Mouse (Mus musculus) midbrain, embryonic 15.5 days (tissue): Measurements from ENCODE around the gene Tnfrsf11a. TPM values are rescaled to one million over a fixed set of nuclear protein-coding genes. Genes with fewer than 3 reads are reported as not detected.
"Not testable (repeated sequence)": the region's sequence is repeated elsewhere in the genome, so short reads cannot be mapped to it uniquely, and the experiment has no call there.

Experiments
- ATAC-seq: fragments of 200-750 bp; cut with Nextera tagmentation; replicated peaks from 2 replicates; pipeline ENCODE4 v1.8.0; 2017; ENCODE audit warnings: moderate TSS enrichment
- H3K27ac ChIP-seq: fragments of 300-500 bp; sonication (generic); 2 replicates; pipeline ENCODE4 v1.5.1; 2015; ENCODE audit warnings: mild to moderate bottlenecking, inconsistent platforms
- H3K27me3 ChIP-seq: fragments of 300-500 bp; sonication (generic); replicated peaks from 2 replicates; pipeline ENCODE4 v1.6.1; 2015; ENCODE audit warnings: inconsistent platforms
- H3K36me3 ChIP-seq: fragments of 300-500 bp; sonication (generic); replicated peaks from 2 replicates; pipeline ENCODE4 v1.6.1; 2015; ENCODE audit warnings: inconsistent platforms
- H3K4me1 ChIP-seq: fragments of 300-500 bp; sonication (generic); 2 replicates; pipeline ENCODE4 v1.6.1; 2015; ENCODE audit warnings: inconsistent platforms
- H3K4me2 ChIP-seq: fragments of 300-500 bp; sonication (generic); 2 replicates; pipeline ENCODE4 v1.6.1; 2015; ENCODE audit warnings: inconsistent platforms, mild to moderate bottlenecking, moderate library complexity
- H3K4me3 ChIP-seq: fragments of 300-500 bp; sonication (generic); 2 replicates; pipeline ENCODE4 v1.5.1; 2015; ENCODE audit warnings: mild to moderate bottlenecking, inconsistent platforms
- H3K9ac ChIP-seq: fragments of 300-500 bp; sonication (generic); 2 replicates; pipeline ENCODE4 v1.6.1; 2015; ENCODE audit warnings: mild to moderate bottlenecking, inconsistent platforms
- H3K9me3 ChIP-seq: fragments of 300-500 bp; sonication (generic); 2 replicates; pipeline ENCODE4 v1.6.1; 2016; ENCODE audit warnings: inconsistent platforms
- WGBS: fragments of 180-500 bp; shearing (Covaris S2); methylation state at CpG from one replicate; pipeline ENCODE4 v1.1.7; 2015; ENCODE audit warnings: mixed read lengths; 5-methylcytosine and 5-hydroxymethylcytosine counted together
- polyA plus RNA-seq: library from polyadenylated mRNA; unstranded; fragments of >200 nt; fragmentation: Nextera tagmentation; extraction: Ambion mirVana; gene quantifications from 2 replicates; pipeline ENCODE4 v1.2.1, GENCODE M21; 2015

The Tnfrsf11a gene
- polyA plus RNA-seq, 1 experiment from 2014 or later = 0.32 TPM

DNA sequence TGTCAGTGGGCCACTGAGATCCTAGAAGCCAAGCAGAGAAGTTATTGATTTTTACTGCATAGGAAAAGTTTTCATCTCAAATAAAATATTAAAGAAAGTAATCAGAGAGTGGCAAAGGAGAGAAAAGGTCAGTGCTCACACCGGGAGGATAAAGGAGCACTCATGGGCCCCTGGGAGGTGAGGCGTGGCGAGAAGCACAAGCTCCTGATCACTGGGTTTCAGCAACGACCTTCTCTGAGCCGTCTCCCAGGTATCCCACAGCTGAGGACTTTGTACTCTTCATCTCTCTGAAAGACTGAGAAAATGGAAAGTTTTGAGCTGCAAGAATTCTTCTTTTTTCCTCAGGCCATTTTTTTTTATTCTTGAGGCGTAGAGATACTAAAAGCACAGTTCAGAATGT lies 14.2 kb downstream of the Tnfrsf11a start:
- Histone ChIP-seq H3K4me2 (no peak overlapping the region), H3K9me3 (no peaks in the 10 kb centered on the region), H3K4me3 (no peak overlapping the region), H3K4me1 (no peaks in the 10 kb centered on the region), H3K9ac (no peak overlapping the region), H3K27ac (no peak overlapping the region), H3K36me3 (no peaks in the 10 kb centered on the region), H3K27me3 (no peaks in the 10 kb centered on the region)
- no peak for ATAC-seq
- WGBS = 82% methylated on average over 6 of the region's 6 CpGs

DNA sequence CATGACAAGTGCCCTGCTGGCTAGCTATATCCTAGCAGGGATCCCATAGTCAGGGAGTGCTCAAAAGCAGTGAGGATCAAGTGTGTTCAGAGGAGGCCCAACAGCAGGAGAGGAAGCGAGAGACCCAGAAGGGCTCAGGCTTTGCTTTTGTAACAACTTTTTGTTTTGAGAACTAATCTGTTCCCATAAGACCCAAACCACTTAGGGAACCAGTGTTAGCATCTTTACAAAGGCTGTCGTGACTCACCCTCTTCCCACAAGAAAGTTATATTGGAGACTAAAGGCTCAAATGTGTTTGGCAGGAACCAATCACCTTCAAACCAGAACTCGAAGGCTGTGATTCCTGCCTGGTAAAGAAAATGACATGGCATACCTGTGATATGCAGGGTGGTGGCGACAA lies 15.2 kb downstream of the Tnfrsf11a start:
- Histone ChIP-seq H3K4me3 (no peak overlapping the region), H3K27ac (no peak overlapping the region), H3K36me3 (no peaks in the 10 kb centered on the region), H3K9me3 (no peaks in the 10 kb centered on the region), H3K9ac (no peak overlapping the region), H3K27me3 (no peaks in the 10 kb centered on the region), H3K4me2 (no peak overlapping the region), H3K4me1 (no peaks in the 10 kb centered on the region)
- no peak for ATAC-seq
- 86% methylated on average over 4 of the region's 4 CpGs for WGBS

DNA sequence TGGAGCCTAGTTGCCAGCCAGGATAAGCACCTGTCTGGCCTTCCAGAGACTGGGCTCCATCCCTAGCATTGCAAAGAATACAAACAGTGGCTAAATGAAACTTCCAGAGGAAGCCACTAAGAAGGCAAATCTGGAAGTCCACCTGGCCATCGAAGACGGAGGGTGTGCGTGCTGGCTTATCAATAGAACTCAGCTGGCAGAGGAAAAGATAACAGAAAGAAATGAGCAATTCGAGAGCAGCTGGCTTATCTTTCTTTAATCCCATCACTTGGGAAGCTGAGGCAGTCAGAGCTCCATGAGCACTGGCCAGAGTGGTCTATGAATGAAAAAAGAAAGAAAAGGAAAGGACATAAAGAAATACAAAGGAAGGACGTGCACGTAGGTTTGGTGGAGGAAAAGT lies 20.1 kb downstream of the Tnfrsf11a start:
- Histone ChIP-seq H3K27ac (no peak overlapping the region), H3K9me3 (no peaks in the 10 kb centered on the region), H3K9ac (no peak overlapping the region), H3K27me3 (no peaks in the 10 kb centered on the region), H3K4me3 (no peak overlapping the region), H3K4me1 (no peaks in the 10 kb centered on the region), H3K4me2 (no peak overlapping the region), H3K36me3 (no peaks in the 10 kb centered on the region)
- WGBS = 84% methylated on average over 6 of the region's 6 CpGs
- ATAC-seq = no peak

DNA sequence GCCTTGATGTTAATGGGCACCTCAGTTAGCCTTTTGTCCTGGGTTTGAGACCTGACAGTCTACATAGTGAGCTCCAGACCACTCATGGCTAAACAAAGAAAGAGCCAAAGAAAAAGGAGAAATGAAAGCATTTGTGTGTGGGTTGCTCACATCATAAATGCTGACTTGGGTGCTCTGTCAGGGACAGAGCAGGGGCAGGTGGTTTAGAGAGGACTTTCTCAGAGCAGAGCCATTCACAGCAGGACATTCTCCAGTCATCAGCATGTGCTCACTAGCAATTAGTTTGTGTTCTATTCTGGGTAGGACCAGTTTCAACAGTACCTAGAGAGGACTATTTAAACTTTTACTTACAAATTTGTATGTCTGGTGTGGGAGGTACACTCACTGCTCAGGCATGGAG lies 20.7 kb downstream of the Tnfrsf11a start:
- Histone ChIP-seq H3K27ac (no peak overlapping the region), H3K4me2 (no peak overlapping the region), H3K4me3 (no peak overlapping the region), H3K9me3 (no peaks in the 10 kb centered on the region), H3K4me1 (no peaks in the 10 kb centered on the region), H3K9ac (no peak overlapping the region), H3K36me3 (no peaks in the 10 kb centered on the region), H3K27me3 (no peaks in the 10 kb centered on the region)
- no peak for ATAC-seq

DNA sequence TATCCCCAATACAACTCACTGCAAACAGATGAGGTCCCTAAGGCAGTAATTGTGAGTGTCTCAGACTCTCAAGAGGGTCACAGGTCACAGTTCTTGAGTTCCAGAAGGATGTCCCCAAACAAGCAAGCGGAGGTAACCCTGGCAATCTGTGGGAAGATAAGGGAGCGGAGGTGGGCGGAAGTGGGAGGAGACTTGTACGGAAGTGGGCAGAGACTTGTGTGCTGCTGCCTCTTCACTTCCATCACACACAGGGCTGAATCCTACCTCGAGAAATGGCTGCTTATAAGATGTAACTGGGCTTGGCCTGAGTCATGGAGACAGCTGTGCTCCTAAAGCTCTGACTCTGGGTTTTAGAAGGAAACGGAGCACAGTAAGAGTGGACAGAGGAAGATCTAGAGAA lies 22.4 kb downstream of the Tnfrsf11a start:
- no peaks in the 10 kb centered on the region for H3K27me3 ChIP-seq
- H3K4me3 ChIP-seq = no peak overlapping the region
- no peak overlapping the region for H3K4me2 ChIP-seq
- H3K36me3 ChIP-seq = no peaks in the 10 kb centered on the region
- no peak overlapping the region for H3K9ac ChIP-seq
- no peaks in the 10 kb centered on the region for H3K4me1 ChIP-seq
- ATAC-seq = no peak
- 83% methylated on average over 6 of the region's 6 CpGs for WGBS
- no peak overlapping the region for H3K27ac ChIP-seq
- no peaks in the 10 kb centered on the region for H3K9me3 ChIP-seq

DNA sequence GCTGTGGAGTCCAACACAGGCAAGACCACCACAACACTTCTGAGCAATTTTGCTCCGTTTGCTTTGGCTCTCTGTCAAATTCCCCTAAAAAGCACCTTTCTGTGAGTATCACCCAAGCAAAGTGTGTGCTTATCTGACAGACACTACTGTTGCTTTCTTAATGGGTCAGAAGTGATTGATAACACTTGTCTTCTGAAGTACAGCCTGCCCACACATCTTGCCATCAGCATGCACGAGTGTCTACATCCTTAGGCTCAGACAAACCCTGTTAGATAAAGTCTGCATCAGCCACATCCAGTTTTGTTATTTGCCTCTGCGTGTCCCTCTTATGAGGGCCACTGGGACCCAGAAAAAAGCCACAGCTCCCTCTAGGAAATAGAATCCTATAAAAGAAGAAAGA lies 23.8 kb downstream of the Tnfrsf11a start:
- no peaks in the 10 kb centered on the region for H3K4me1 ChIP-seq
- no peaks in the 10 kb centered on the region for H3K9me3 ChIP-seq
- no peak overlapping the region for H3K4me2 ChIP-seq
- WGBS = 89% methylated on average over 3 of the region's 3 CpGs
- ATAC-seq = no peak
- H3K36me3 ChIP-seq = no peaks in the 10 kb centered on the region
- H3K27ac ChIP-seq = no peak overlapping the region
- H3K9ac ChIP-seq = no peak overlapping the region
- no peaks in the 10 kb centered on the region for H3K27me3 ChIP-seq
- H3K4me3 ChIP-seq = no peak overlapping the region

DNA sequence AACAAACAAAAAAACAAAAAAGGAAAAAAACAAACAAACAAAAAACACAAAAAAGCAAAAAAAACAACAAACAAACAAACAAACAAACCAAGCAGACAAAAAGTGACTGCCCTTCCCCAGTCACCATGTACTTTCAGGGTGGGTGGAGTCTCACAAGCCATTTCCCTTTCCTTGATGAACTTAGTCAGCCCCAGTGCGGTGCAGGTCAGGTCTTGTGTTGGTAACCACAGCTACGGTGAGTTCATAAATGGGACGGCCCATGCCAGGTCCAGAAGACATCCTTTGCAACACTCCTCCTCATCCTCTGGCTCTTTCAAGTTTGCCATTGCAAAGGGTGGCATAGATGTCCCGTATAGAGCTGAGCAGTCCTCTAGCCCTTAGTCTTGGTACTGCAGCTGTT lies 25.0 kb downstream of the Tnfrsf11a start:
- no peak for ATAC-seq
- H3K27me3 ChIP-seq = no peaks in the 10 kb centered on the region
- H3K36me3 ChIP-seq = no peaks in the 10 kb centered on the region
- H3K27ac ChIP-seq = no peak overlapping the region
- H3K4me1 ChIP-seq = no peaks in the 10 kb centered on the region
- no peak overlapping the region for H3K4me3 ChIP-seq
- H3K9me3 ChIP-seq = no peaks in the 10 kb centered on the region
- no peak overlapping the region for H3K9ac ChIP-seq
- no peak overlapping the region for H3K4me2 ChIP-seq
- 91% methylated on average over 4 of the region's 4 CpGs for WGBS

DNA sequence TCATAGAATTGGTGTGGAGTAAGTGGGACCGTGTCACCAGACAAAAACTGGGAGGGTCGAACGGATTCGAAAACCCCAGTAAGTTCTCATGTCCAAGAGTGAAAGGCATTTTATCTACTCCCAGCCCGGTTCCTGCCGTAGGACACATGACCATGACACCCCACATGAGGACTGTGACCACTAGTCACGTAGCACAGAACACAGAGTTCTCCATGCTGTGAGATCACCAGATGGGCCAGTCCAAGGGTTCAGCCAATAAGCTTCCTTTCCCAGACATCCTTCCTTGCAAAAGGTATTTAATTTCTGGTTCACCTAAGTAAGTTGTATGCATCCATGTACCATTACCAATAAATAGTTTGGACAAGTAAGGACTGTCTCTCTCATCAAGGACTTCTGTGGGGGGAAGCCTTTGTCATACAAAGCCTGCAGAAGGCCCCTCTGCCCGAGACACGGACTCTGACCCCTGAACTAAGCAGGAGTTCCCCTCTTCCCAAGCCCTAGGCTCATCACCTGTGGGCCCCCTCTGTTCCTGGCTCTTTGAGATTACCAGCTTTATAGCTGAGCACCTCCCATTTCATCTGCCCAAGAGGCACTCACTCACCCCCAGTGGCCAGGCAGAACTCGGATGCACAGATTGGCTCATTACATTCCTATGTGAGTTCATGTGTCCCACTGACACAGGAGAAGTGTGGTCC lies 26.7 kb downstream of the Tnfrsf11a start:
- Histone ChIP-seq H3K27me3 (no peaks in the 10 kb centered on the region), H3K4me2 (no peak overlapping the region), H3K4me3 (no peak overlapping the region), H3K9me3 (no peaks in the 10 kb centered on the region), H3K9ac (no peak overlapping the region), H3K4me1 (no peaks in the 10 kb centered on the region), H3K27ac (no peak overlapping the region), H3K36me3 (no peaks in the 10 kb centered on the region)
- WGBS = 93% methylated on average over 10 of the region's 10 CpGs
- no peak for ATAC-seq

DNA sequence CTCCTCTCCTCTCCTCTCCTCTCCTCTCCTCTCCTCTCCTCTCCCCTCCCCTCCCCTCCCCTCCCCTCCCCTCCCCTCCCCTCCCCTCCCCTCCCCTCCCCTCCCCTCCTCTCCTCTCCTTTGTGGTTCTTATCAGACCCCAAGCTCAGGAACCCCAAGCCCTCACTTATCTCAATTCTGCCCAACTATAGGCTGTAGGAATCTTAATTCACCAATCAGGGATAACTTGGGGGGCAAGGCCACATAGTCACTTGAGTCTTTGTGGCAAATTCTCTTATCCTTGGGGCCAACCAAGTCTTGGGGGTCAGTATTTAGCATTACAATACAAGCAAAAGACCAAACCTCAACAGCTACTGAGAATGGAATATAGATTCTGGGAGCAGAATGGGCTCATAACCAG lies 31.5 kb downstream of the Tnfrsf11a start:
- H3K27ac ChIP-seq, H3K9me3 ChIP-seq, ATAC-seq, H3K4me1 ChIP-seq, H3K36me3 ChIP-seq, H3K4me2 ChIP-seq, H3K9ac ChIP-seq, H3K27me3 ChIP-seq, H3K4me3 ChIP-seq: not testable (repeated sequence)

DNA sequence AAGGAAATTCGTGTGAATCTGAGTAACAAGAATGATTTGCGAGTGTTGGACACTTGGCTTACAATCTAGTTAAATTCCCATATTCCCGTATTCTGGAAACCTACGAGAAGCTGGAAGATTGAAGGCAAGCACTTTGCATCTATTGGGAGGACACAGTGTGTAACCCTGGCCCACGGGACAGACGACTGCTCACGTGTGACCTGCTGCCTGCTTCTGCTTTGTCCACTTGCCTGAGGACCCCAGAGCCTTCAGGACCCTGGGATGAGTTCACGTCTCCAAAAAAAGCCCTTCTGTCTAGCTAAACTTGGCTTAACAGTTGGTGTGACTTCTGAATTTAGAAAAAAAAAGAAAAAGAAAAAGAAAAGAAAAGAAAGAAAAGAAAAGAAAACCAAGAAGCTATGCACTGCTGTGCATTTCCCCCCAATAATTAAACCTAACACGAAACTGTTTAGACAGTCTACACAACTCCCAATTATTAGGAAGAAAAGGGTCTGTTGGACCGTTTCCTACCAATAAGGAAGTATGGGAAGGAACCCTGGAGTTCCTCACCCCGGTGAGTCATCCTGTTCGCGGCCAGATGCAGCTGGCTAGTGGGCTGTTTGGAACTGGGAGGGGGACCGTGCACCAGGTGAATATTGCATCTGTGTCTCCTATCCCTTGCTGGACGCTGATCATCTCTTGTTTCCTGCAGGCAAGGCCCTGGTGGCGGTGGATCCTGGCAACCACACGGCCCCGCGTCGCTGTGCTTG lies 32.6 kb downstream of the Tnfrsf11a start:
- Histone ChIP-seq H3K27me3 (no peaks in the 10 kb centered on the region), H3K9ac (no peak overlapping the region), H3K27ac (no peak overlapping the region), H3K4me2 (no peak overlapping the region), H3K36me3 (no peaks in the 10 kb centered on the region), H3K9me3 (no peaks in the 10 kb centered on the region), H3K4me3 (no peak overlapping the region), H3K4me1 (no peaks in the 10 kb centered on the region)
- ATAC-seq = 0 out of 2 replicates have a peak, but pooled peaks have one; percentile 13
- WGBS = 74% methylated on average over 20 of the region's 20 CpGs

DNA sequence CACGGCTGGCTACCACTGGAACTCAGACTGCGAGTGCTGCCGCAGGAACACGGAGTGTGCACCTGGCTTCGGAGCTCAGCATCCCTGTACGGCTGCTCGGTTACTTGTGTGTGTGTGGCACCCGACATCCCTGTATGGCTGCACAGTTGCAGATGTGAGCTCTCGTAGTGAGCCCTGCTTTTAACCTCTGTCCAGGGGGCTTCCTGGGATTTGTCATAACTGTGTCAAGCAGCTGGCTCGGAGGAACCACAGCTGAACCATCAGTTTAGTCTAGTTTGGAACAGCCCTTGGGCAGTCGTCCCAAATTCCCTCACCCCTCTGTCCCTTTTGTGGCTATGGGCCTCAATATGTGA lies 33.2 kb downstream of the Tnfrsf11a start:
- no peaks in the 10 kb centered on the region for H3K36me3 ChIP-seq
- no peaks in the 10 kb centered on the region for H3K9me3 ChIP-seq
- no peak overlapping the region for H3K27ac ChIP-seq
- no peak overlapping the region for H3K4me3 ChIP-seq
- H3K9ac ChIP-seq = no peak overlapping the region
- H3K4me1 ChIP-seq = no peaks in the 10 kb centered on the region
- WGBS = 75% methylated on average over 11 of the region's 11 CpGs
- 0 out of 2 replicates have a peak, but pooled peaks have one; percentile 34 for ATAC-seq
- H3K4me2 ChIP-seq = no peak overlapping the region
- no peaks in the 10 kb centered on the region for H3K27me3 ChIP-seq

DNA sequence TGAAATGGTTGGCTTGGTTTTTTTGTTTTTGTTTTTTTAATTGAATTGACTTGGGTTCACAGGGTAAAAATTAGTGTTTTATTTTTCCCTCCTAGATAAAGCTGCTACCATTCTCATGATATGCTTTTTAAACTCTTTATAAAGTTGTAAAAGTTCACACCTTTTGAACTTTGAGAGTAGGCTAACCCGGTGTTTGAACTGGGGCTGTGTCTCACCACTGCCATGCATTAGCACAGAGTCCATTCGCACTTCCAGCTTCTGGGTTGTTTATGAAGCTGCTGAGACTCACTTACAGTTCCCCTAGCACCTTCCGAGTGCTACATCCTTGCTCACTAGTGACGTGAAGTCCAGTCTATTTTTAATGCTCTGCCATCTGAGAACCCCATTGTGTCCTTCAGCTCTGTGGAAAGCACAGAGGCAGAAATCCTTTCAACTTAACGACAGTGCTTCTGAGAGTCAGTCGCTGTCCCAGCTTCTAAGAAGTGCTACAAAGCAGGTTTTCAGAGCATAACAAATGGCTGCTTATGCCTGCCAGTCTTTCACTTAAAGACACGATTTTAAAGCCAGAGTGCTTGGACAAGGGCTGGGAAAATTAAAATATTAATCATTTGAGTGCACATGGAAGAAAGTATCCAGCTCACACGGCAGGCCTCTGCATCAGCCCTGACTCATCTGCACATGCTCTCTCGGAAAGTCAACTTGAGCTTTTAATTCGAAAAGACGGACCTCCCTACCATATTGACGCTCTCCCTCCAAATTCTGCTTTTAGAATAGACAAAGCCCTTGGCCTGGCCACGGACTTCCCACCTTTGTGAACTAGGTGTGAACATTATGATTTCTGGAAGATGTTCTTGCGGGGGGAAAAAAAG lies 34.1 kb downstream of the Tnfrsf11a start:
- Histone ChIP-seq H3K36me3 (no peaks in the 10 kb centered on the region), H3K9me3 (no peaks in the 10 kb centered on the region), H3K4me2 (no peak overlapping the region), H3K4me1 (no peaks in the 10 kb centered on the region), H3K27ac (no peak overlapping the region), H3K27me3 (no peaks in the 10 kb centered on the region), H3K9ac (no peak overlapping the region), H3K4me3 (no peak overlapping the region)
- WGBS = 45% methylated on average over 14 of the region's 14 CpGs
- peak; percentile 74 for ATAC-seq
